19 mouse cellular contexts compared by ENCODE assay signal in genomic region chr1:57872006-57872405, GRCm38 (mm10).
DNase-seq lines count a peak whose midpoint lies in the region; ATAC-seq and TF ChIP-seq lines count a peak whose summit lies in the region.
"Had no signal": no experiment of that assay in that cellular context is flagged by ENCODE, and none has a peak within 500 bp of the region (broad histone marks: within the 10 kb centered on the region; RNA-seq: fewer than 3 reads in every experiment).

No protein-coding gene starts in this region.

- no peaks in the 10 kb centered on the region for H3K36me3 ChIP-seq in hindbrain, postnatal 0 days (ENCODE audit: insufficient read depth, low read length)
- no peaks in the 10 kb centered on the region for H3K36me3 ChIP-seq in hindbrain, embryonic 14.5 days (replicated peaks; ENCODE audit: control insufficient read depth, insufficient read depth)
- no peaks in the 10 kb centered on the region for H3K36me3 ChIP-seq in midbrain, embryonic 10.5 days
- H3K36me3 ChIP-seq in midbrain, embryonic 16.5 days (ENCODE audit: control insufficient read depth, insufficient read depth, low read length) = no peaks in the 10 kb centered on the region
- H3K36me3 ChIP-seq: liver, embryonic 12.5 days; stomach, embryonic 15.5 days had no signal

- no peak overlapping the region for H3K9ac ChIP-seq in hindbrain, postnatal 0 days (replicated peaks; ENCODE audit: low read length)
- H3K9ac ChIP-seq in hindbrain, embryonic 14.5 days = no peak overlapping the region
- no peak overlapping the region for H3K9ac ChIP-seq in midbrain, embryonic 16.5 days (ENCODE audit: low read depth, low read length)
- H3K9ac ChIP-seq: liver, embryonic 12.5 days; stomach, embryonic 15.5 days had no signal

- peak; percentile 39 to 47 for DNase-seq in cerebellum, postnatal 10 days
- peak; percentile 33 for DNase-seq in hindbrain, postnatal 0 days (ENCODE audit: low spot score)
- DNase-seq in hindbrain, embryonic 14.5 days (ENCODE audit: low spot score) = no peak
- no peak for DNase-seq in midbrain, embryonic 10.5 days (ENCODE audit: low spot score)
- peak; percentile 16 for DNase-seq in lung, postnatal 10 days
- DNase-seq: adrenal gland, postnatal 36 days; cerebellum, postnatal 25 days; gastrocnemius, adult 2 months; heart, adult 2 months; spleen, adult 18-20 months; thymus, postnatal 4 days had no signal

- no peak for TF ChIP-seq CTCF in hindbrain, postnatal 0 days (IDR thresholded peaks at IDR 0.05; ENCODE audit: low read depth)

- no peaks in the 10 kb centered on the region for H3K9me3 ChIP-seq in hindbrain, postnatal 0 days (ENCODE audit: low read length)
- no peaks in the 10 kb centered on the region for H3K9me3 ChIP-seq in hindbrain, embryonic 14.5 days (ENCODE audit: control insufficient read depth, low read length)
- H3K9me3 ChIP-seq in midbrain, embryonic 10.5 days (replicated peaks) = no peaks in the 10 kb centered on the region
- H3K9me3 ChIP-seq in midbrain, embryonic 16.5 days (replicated peaks; ENCODE audit: control insufficient read depth, low read length, poor library complexity, severe bottlenecking) = no peaks in the 10 kb centered on the region
- H3K9me3 ChIP-seq: liver, embryonic 12.5 days; stomach, embryonic 15.5 days had no signal

- no peaks in the 10 kb centered on the region for H3K27me3 ChIP-seq in hindbrain, postnatal 0 days (ENCODE audit: insufficient read depth, low read length)
- H3K27me3 ChIP-seq in hindbrain, embryonic 14.5 days (ENCODE audit: control insufficient read depth, insufficient read depth, low read length) = no peaks in the 10 kb centered on the region
- peaks cover 11% of the 10 kb centered on the region for H3K27me3 ChIP-seq in midbrain, embryonic 10.5 days (ENCODE audit: low read depth, poor library complexity, severe bottlenecking)
- H3K27me3 ChIP-seq in midbrain, embryonic 16.5 days (ENCODE audit: control insufficient read depth, insufficient read depth, low read depth, low read length) = no peaks in the 10 kb centered on the region
- H3K27me3 ChIP-seq: liver, embryonic 12.5 days; stomach, embryonic 15.5 days had no signal

- no peak for ATAC-seq in cerebellum, adult (ENCODE audit: insufficient number of reproducible peaks, low FRiP score, low TSS enrichment)
- ATAC-seq in hindbrain, postnatal 0 days = no peak
- ATAC-seq in hindbrain, embryonic 14.5 days (ENCODE audit: low FRiP score) = no peak
- no peak for ATAC-seq in midbrain, embryonic 16.5 days
- ATAC-seq in megakaryocyte-erythroid progenitor cell, adult 5-6 weeks (replicated peaks; ENCODE audit: low FRiP score, low TSS enrichment, poor library complexity, severe bottlenecking) = no peak
- ATAC-seq: activated CD4-positive, CD25-positive, alpha-beta regulatory T cell, adult 4 months; inflammation-experienced regulatory T-cells, adult 6 months; liver, embryonic 12.5 days had no signal

- peaks cover 9% of the 10 kb centered on the region; the same call in 1 of the 2 replicates for H3K4me1 ChIP-seq in hindbrain, postnatal 0 days (ENCODE audit: insufficient read depth, low read length)
- H3K4me1 ChIP-seq in hindbrain, embryonic 14.5 days (replicated peaks; ENCODE audit: control insufficient read depth, insufficient read depth, low read length) = peaks cover 36% of the 10 kb centered on the region
- peaks cover 64% of the 10 kb centered on the region for H3K4me1 ChIP-seq in midbrain, embryonic 10.5 days
- H3K4me1 ChIP-seq in midbrain, embryonic 16.5 days (ENCODE audit: control insufficient read depth, insufficient read depth, low read length) = peaks cover 29% of the 10 kb centered on the region; the same call in 1 of the 2 replicates
- H3K4me1 ChIP-seq: liver, embryonic 12.5 days; stomach, embryonic 15.5 days had no signal

- WGBS in hindbrain, postnatal 0 days = 32% methylated on average over 3 of the region's 3 CpGs
- WGBS in hindbrain, embryonic 14.5 days = 38% methylated on average over 3 of the region's 3 CpGs
- WGBS in midbrain, embryonic 10.5 days = 50% methylated on average over 3 of the region's 3 CpGs
- 16% methylated on average over 3 of the region's 3 CpGs for WGBS in midbrain, embryonic 16.5 days

- no peak overlapping the region for H3K4me2 ChIP-seq in hindbrain, postnatal 0 days (ENCODE audit: low read depth, low read length)
- H3K4me2 ChIP-seq in hindbrain, embryonic 14.5 days (replicated peaks) = no peak overlapping the region
- H3K4me2 ChIP-seq in midbrain, embryonic 16.5 days (ENCODE audit: low read length) = no peak overlapping the region
- H3K4me2 ChIP-seq: liver, embryonic 12.5 days; stomach, embryonic 15.5 days had no signal

- H3K4me3 ChIP-seq in hindbrain, postnatal 0 days (ENCODE audit: low read length) = no peak overlapping the region
- no peak overlapping the region for H3K4me3 ChIP-seq in hindbrain, embryonic 14.5 days (replicated peaks; ENCODE audit: low read length)
- no peak overlapping the region for H3K4me3 ChIP-seq in midbrain, embryonic 10.5 days
- no peak overlapping the region for H3K4me3 ChIP-seq in midbrain, embryonic 16.5 days (ENCODE audit: low read depth, low read length)
- H3K4me3 ChIP-seq: gastrocnemius, adult 2 months; heart, adult 2 months; liver, embryonic 12.5 days; myocyte; stomach, embryonic 15.5 days had no signal

- H3K27ac ChIP-seq in hindbrain, postnatal 0 days = 0 out of 2 replicates have a peak overlapping the region, but pooled peaks have one; percentile 32
- no peak overlapping the region for H3K27ac ChIP-seq in hindbrain, embryonic 14.5 days
- peak overlapping the region; percentile 34; the same call in 1 of the 2 replicates for H3K27ac ChIP-seq in midbrain, embryonic 10.5 days (replicated peaks)
- H3K27ac ChIP-seq in midbrain, embryonic 16.5 days (ENCODE audit: low read length) = no peak overlapping the region
- H3K27ac ChIP-seq: gastrocnemius, adult 2 months; heart, adult 2 months; liver, embryonic 12.5 days; stomach, embryonic 15.5 days had no signal

Comparison
In these comparisons a context has a peak if more than half of its experiments do, and no peak if none do; other contexts are left out.
1. DNase-seq: peak in cerebellum, postnatal 10 days (2 of 2), hindbrain, postnatal 0 days (single experiment) and lung, postnatal 10 days (single experiment); none in hindbrain, embryonic 14.5 days (single experiment) and midbrain, embryonic 10.5 days (single experiment).
2. H3K27ac ChIP-seq: peak in hindbrain, postnatal 0 days (single experiment) and midbrain, embryonic 10.5 days (single experiment); none in hindbrain, embryonic 14.5 days (single experiment) and midbrain, embryonic 16.5 days (single experiment).